Mouse (Mus musculus) adipose tissue, adult 10 weeks (tissue): ENCODE data around the gene Abca8b. TPM values are rescaled to one million over a fixed set of nuclear protein-coding genes. Genes with fewer than 3 reads are reported as not detected.

ENCODE experiments used
- polyA plus RNA-seq: library from polyadenylated mRNA; stranded (reverse); fragments of 350-450 nt; fragmentation: Illumina TruSeq; extraction: RNeasy Lipid Tissue Mini Kit (QIAGEN cat#74804); gene quantifications from one replicate; pipeline ENCODE4 v1.2.3, GENCODE M21; 2014; ENCODE audit warnings: low read depth, low replicate concordance

The Abca8b gene
- 4.9 TPM for polyA plus RNA-seq

DNA sequence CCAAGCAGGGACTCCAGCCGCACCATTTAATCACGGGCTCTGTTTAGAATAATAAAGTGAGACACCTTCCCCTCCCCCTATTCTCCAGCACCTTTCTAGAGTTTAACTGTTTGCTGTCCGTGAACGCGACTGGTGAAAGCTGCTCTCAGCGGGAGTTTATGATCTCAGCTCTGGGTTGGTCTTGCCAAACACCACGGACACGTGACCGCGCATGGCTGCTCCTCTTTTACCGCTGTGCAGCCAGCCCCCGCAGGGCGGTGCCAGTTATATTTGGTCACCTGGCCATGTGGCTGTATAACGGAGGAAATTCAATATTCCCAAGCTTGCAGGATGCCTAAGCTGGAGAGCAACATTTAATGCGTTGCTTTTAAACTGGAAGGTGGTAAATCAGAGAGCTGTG is at the start of gene Abca8b:
Gene Abca8b (minus strand): TSS at position 222 of the 400 bp plus-strand sequence.

Other genes starting within 250 kb of the Abca8b start
- 5.7 TPM for gene 1700012B07Rik, start 167.8 kb downstream of the Abca8b start, polyA plus RNA-seq
- gene Abca8a, start 100.1 kb upstream of the Abca8b start, polyA plus RNA-seq = 44.5 TPM
- 10.8 TPM for gene Abca9, start 172.4 kb upstream of the Abca8b start, polyA plus RNA-seq